Mouse (Mus musculus): ENCODE data around the gene Thap7. TPM values are rescaled to one million over a fixed set of nuclear protein-coding genes. Genes with fewer than 3 reads are reported as not detected.
A peak's percentile ranks its signal among the peaks of the same experiment; 100 is the strongest.

The Thap7 gene
- total and polyA plus RNA-seq, 3 experiments: 65.4 to 65.5 TPM; not detected in 1

- Histone ChIP-seq H3K9me3 (replicated peaks; ENCODE audit: insufficient read depth, low read length) (no peaks in the 10 kb centered on the region), H3K36me3 (ENCODE audit: control insufficient read depth in 1 of 2, insufficient read depth in 2 of 2, low read length in 2 of 2) (peaks cover 12 to 43% of the 10 kb centered on the region in 2 experiments), H3K4me1 (ENCODE audit: control insufficient read depth in 1 of 2, insufficient read depth in 2 of 2, low read length in 2 of 2) (peaks cover 20 to 29% of the 10 kb centered on the region in 2 experiments), H3K9ac (ENCODE audit: control insufficient read depth, low read depth, low read length, poor library complexity, severe bottlenecking) (no peak overlapping the region), H3K4me3 (ENCODE audit: control insufficient read depth in 1 of 2, insufficient read depth in 1 of 2, low read depth in 2 of 2, low read length in 2 of 2) (no peak overlapping the region), H3K27ac (ENCODE audit: control insufficient read depth, low read depth, low read length) (peak overlapping the region; percentile 41; the same call in 1 of the 2 replicates), H3K27me3 (ENCODE audit: control insufficient read depth in 1 of 2, insufficient read depth in 2 of 2, low read length in 2 of 2) (no peaks in the 10 kb centered on the region), H3K79me2 (ENCODE audit: control insufficient read depth, insufficient read depth, low read length, poor library complexity) (peaks cover 51% of the 10 kb centered on the region)
- TF ChIP-seq GATA1 (IDR thresholded peaks at IDR 0.05; ENCODE audit: low read depth, low read length): peak; percentile 46
- no peak for TF ChIP-seq TAL1 (IDR thresholded peaks at IDR 0.05; ENCODE audit: low read length)
- peak; percentile 29; the same call in 1 of the 2 replicates for TF ChIP-seq RCOR1 (IDR thresholded peaks at IDR 0.05; ENCODE audit: low read depth, low read length)
- peak; percentile 37; the same call in 1 of the 2 replicates for TF ChIP-seq SIN3A (IDR thresholded peaks at IDR 0.05; ENCODE audit: low read length)
- no peak for TF ChIP-seq MYB (IDR thresholded peaks at IDR 0.05; ENCODE audit: low read depth, low read length)
- TF ChIP-seq MYC (IDR thresholded peaks at IDR 0.05; ENCODE audit: low read depth, low read length): 0 out of 2 replicates have a peak, but pooled peaks have one; percentile 33
- TF ChIP-seq TCF12 (IDR thresholded peaks at IDR 0.05; ENCODE audit: low read depth, low read length): 0 out of 2 replicates have a peak, but pooled peaks have one; percentile 15
- TF ChIP-seq ZNF384 (IDR thresholded peaks at IDR 0.05; ENCODE audit: low read depth, low read length): no peak
- 0 out of 2 replicates have a peak, but pooled peaks have one; percentile 16 for TF ChIP-seq MAX (IDR thresholded peaks at IDR 0.05; ENCODE audit: low read length)
- no peak for TF ChIP-seq ZC3H11A (IDR thresholded peaks at IDR 0.05; ENCODE audit: low read depth, low read length)
- no peak for TF ChIP-seq POLR2A (IDR thresholded peaks at IDR 0.05; ENCODE audit: control insufficient read depth in 1 of 2, insufficient read depth in 1 of 2, low read depth in 1 of 2, low read length in 2 of 2, poor library complexity in 1 of 2)
- no peak for TF ChIP-seq JUND (IDR thresholded peaks at IDR 0.05; ENCODE audit: low read depth, low read length)
- peak; percentile 15; the same call in 1 of the 2 replicates for TF ChIP-seq USF1 (IDR thresholded peaks at IDR 0.05; ENCODE audit: low read depth, low read length)
- peak; percentile 76; the same call in 1 of the 2 replicates for TF ChIP-seq MXI1 (IDR thresholded peaks at IDR 0.05; ENCODE audit: low read depth, low read length)
- peak; percentile 69 for DNase-seq (ENCODE audit: low read depth, low spot score)
Observed at GRCm38 (mm10) chr16:17478331-17478943, 52.5 kb downstream of the Thap7 start.

Other genes starting within 250 kb of the Thap7 start
- not detected in 2 replicates for gene Serpind1, start 199.8 kb downstream of the Thap7 start, total RNA-seq (2012; rRNA removed)
- not detected for gene Serpind1, start 199.8 kb downstream of the Thap7 start, polyA plus RNA-seq (2012; ENCODE audit: insufficient read depth in 1 of 2, insufficient read length in 2 of 2, low read depth in 1 of 2, low replicate concordance in 2 of 2, missing spikeins in 1 of 2)
- 9.4 and 11.6 TPM in 2 replicates for gene Snap29, start 125.2 kb downstream of the Thap7 start, total RNA-seq (2012; rRNA removed)
- gene Snap29, start 125.2 kb downstream of the Thap7 start, polyA plus RNA-seq (2012; ENCODE audit: insufficient read depth in 1 of 2, insufficient read length in 2 of 2, low read depth in 1 of 2, low replicate concordance in 2 of 2, missing spikeins in 1 of 2): 10 to 100 TPM in 1 of 2 experiments, not detected in 1; 11.8 TPM
- 25.0 and 30.9 TPM in 2 replicates for gene Pi4ka, start 124.8 kb downstream of the Thap7 start, total RNA-seq (2012; rRNA removed)
- 100 to 1,000 TPM in 1 of 2 experiments, 10 to 100 TPM in 1; 73.1 to 286 TPM for gene Pi4ka, start 124.8 kb downstream of the Thap7 start, polyA plus RNA-seq (2012; ENCODE audit: insufficient read depth in 1 of 2, insufficient read length in 2 of 2, low read depth in 1 of 2, low replicate concordance in 2 of 2, missing spikeins in 1 of 2)
- 14.9 and 16.2 TPM in 2 replicates for gene Crkl, start 79.1 kb downstream of the Thap7 start, total RNA-seq (2012; rRNA removed)
- gene Crkl, start 79.1 kb downstream of the Thap7 start, polyA plus RNA-seq (2012; ENCODE audit: insufficient read depth in 1 of 2, insufficient read length in 2 of 2, low read depth in 1 of 2, low replicate concordance in 2 of 2, missing spikeins in 1 of 2): 100 to 1,000 TPM in 1 of 2 experiments, 10 to 100 TPM in 1; 34.6 to 146 TPM
- gene Aifm3, start 41.5 kb downstream of the Thap7 start, total RNA-seq (2012; rRNA removed): 0.23 and 0.29 TPM in 2 replicates
- gene Aifm3, start 41.5 kb downstream of the Thap7 start, polyA plus RNA-seq (2012; ENCODE audit: insufficient read depth in 1 of 2, insufficient read length in 2 of 2, low read depth in 1 of 2, low replicate concordance in 2 of 2, missing spikeins in 1 of 2): under 1 TPM in 1 of 2 experiments, not detected in 1; 0.52 TPM
- gene Lztr1, start 22.4 kb downstream of the Thap7 start, total RNA-seq (2012; rRNA removed): 39.5 and 45.1 TPM in 2 replicates
- 10 to 100 TPM in 1 of 2 experiments, not detected in 1; 83.2 TPM for gene Lztr1, start 22.4 kb downstream of the Thap7 start, polyA plus RNA-seq (2012; ENCODE audit: insufficient read depth in 1 of 2, insufficient read length in 2 of 2, low read depth in 1 of 2, low replicate concordance in 2 of 2, missing spikeins in 1 of 2)
- 0.12 TPM in 1 of 2 replicates, not detected in the other for gene Lrrc74b, start 30.1 kb upstream of the Thap7 start, total RNA-seq (2012; rRNA removed)
- under 1 TPM in 1 of 2 experiments, not detected in 1; 0.10 TPM for gene Lrrc74b, start 30.1 kb upstream of the Thap7 start, polyA plus RNA-seq (2012; ENCODE audit: insufficient read depth in 1 of 2, insufficient read length in 2 of 2, low read depth in 1 of 2, low replicate concordance in 2 of 2, missing spikeins in 1 of 2)
- 0.04 TPM in 1 of 2 replicates, not detected in the other for gene P2rx6, start 30.7 kb upstream of the Thap7 start, total RNA-seq (2012; rRNA removed)
- gene P2rx6, start 30.7 kb upstream of the Thap7 start, polyA plus RNA-seq (2012; ENCODE audit: insufficient read depth in 1 of 2, insufficient read length in 2 of 2, low read depth in 1 of 2, low replicate concordance in 2 of 2, missing spikeins in 1 of 2): under 1 TPM in 1 of 2 experiments, not detected in 1; 0.38 TPM
- gene Slc7a4, start 52.1 kb upstream of the Thap7 start, total RNA-seq (2012; rRNA removed): 15.4 and 23.1 TPM in 2 replicates
- gene Slc7a4, start 52.1 kb upstream of the Thap7 start, polyA plus RNA-seq (2012; ENCODE audit: insufficient read depth in 1 of 2, insufficient read length in 2 of 2, low read depth in 1 of 2, low replicate concordance in 2 of 2, missing spikeins in 1 of 2): 10 to 100 TPM in 1 of 2 experiments, not detected in 1; 23.6 TPM
- 47.6 and 51.0 TPM in 2 replicates for gene Smpd4, start 88.2 kb upstream of the Thap7 start, total RNA-seq (2012; rRNA removed)
- gene Smpd4, start 88.2 kb upstream of the Thap7 start, polyA plus RNA-seq (2012; ENCODE audit: insufficient read depth in 1 of 2, insufficient read length in 2 of 2, low read depth in 1 of 2, low replicate concordance in 2 of 2, missing spikeins in 1 of 2): 100 to 1,000 TPM in 1 of 2 experiments, 10 to 100 TPM in 1; 94.3 to 609 TPM
- 1.7 and 1.9 TPM in 2 replicates for gene Ccdc74a, start 115.3 kb upstream of the Thap7 start, total RNA-seq (2012; rRNA removed)
- 1 to 10 TPM in 1 of 2 experiments, not detected in 1; 4.6 TPM for gene Ccdc74a, start 115.3 kb upstream of the Thap7 start, polyA plus RNA-seq (2012; ENCODE audit: insufficient read depth in 1 of 2, insufficient read length in 2 of 2, low read depth in 1 of 2, low replicate concordance in 2 of 2, missing spikeins in 1 of 2)
- gene Med15, start 201.8 kb upstream of the Thap7 start, total RNA-seq (2012; rRNA removed): 25.9 and 27.6 TPM in 2 replicates
- 10 to 100 TPM in 1 of 2 experiments, not detected in 1; 62.0 TPM for gene Med15, start 201.8 kb upstream of the Thap7 start, polyA plus RNA-seq (2012; ENCODE audit: insufficient read depth in 1 of 2, insufficient read length in 2 of 2, low read depth in 1 of 2, low replicate concordance in 2 of 2, missing spikeins in 1 of 2)
- 93.6 and 97.0 TPM in 2 replicates for gene Klhl22, start 228.5 kb upstream of the Thap7 start, total RNA-seq (2012; rRNA removed)
- gene Klhl22, start 228.5 kb upstream of the Thap7 start, polyA plus RNA-seq (2012; ENCODE audit: insufficient read depth in 1 of 2, insufficient read length in 2 of 2, low read depth in 1 of 2, low replicate concordance in 2 of 2, missing spikeins in 1 of 2): 100 to 1,000 TPM in 1 of 2 experiments, 10 to 100 TPM in 1; 82.4 to 191 TPM